Mouse (Mus musculus) testis, adult 2 months (tissue): ENCODE results near the gene Gm26992.

Experiments used
- CTCF ChIP-seq: fragments of 200-500 bp; IDR thresholded peaks from 2 replicates; pipeline ENCODE4 v1.5.1; 2012; ENCODE audit warnings: low read depth, mild to moderate bottlenecking, inconsistent platforms, low read length, moderate library complexity; ENCODE audit not compliant: control insufficient read depth, insufficient read depth, insufficient replicate concordance
- POLR2A ChIP-seq: fragments of 200-500 bp; IDR thresholded peaks from 2 replicates; pipeline ENCODE4 v1.6.1; 2012; ENCODE audit warnings: low read depth, mild to moderate bottlenecking, inconsistent platforms, low read length, moderate library complexity; ENCODE audit not compliant: control insufficient read depth

- no peak for TF ChIP-seq POLR2A
- TF ChIP-seq CTCF: no peak
Measured at GRCm38 (mm10) chrX:103443755-103444154, 21.9 kb downstream of the Gm26992 start.
